Mouse (Mus musculus): ENCODE measurements around the gene Dnajc14. TPM values are rescaled to one million over a fixed set of nuclear protein-coding genes. Genes with fewer than 3 reads are reported as not detected.

The Dnajc14 gene
- total and polyA plus RNA-seq, 3 experiments, result 27.7 to 36.7 TPM; not detected in 1

GRCm38 (mm10) chr10:128793258-128793657 is 10.6 kb upstream of the Dnajc14 start:
- Histone ChIP-seq H3K9ac (ENCODE audit: control insufficient read depth, low read depth, low read length, poor library complexity, severe bottlenecking) (no peak overlapping the region), H3K27ac (ENCODE audit: control insufficient read depth, low read depth, low read length) (no peak overlapping the region; the same call in 1 of the 2 replicates), H3K79me2 (ENCODE audit: control insufficient read depth, insufficient read depth, low read length, poor library complexity) (no peaks in the 10 kb centered on the region), H3K27me3 (ENCODE audit: control insufficient read depth in 1 of 2, insufficient read depth in 2 of 2, low read length in 2 of 2) (no peaks in the 10 kb centered on the region), H3K4me1 (ENCODE audit: control insufficient read depth in 1 of 2, insufficient read depth in 2 of 2, low read length in 2 of 2) (peaks cover 0 to 7% of the 10 kb centered on the region in 2 experiments; a peak in 1 of 4 replicates), H3K4me3 (ENCODE audit: control insufficient read depth in 1 of 2, insufficient read depth in 1 of 2, low read depth in 2 of 2, low read length in 2 of 2) (no peak overlapping the region), H3K9me3 (replicated peaks; ENCODE audit: insufficient read depth, low read length) (no peaks in the 10 kb centered on the region), H3K36me3 (ENCODE audit: control insufficient read depth in 1 of 2, insufficient read depth in 2 of 2, low read length in 2 of 2) (peaks cover 0 to 5% of the 10 kb centered on the region in 2 experiments; a peak in 2 of 4 replicates)
- TF ChIP-seq TBP (IDR thresholded peaks at IDR 0.05; ENCODE audit: low read depth, low read length), result no peak
- no peak for TF ChIP-seq NELFE (IDR thresholded peaks at IDR 0.05; ENCODE audit: low read depth, low read length)
- peak in 1 of 2 experiments; percentile 27; a peak in 1 of 4 replicates for TF ChIP-seq EP300 (IDR thresholded peaks at IDR 0.05; ENCODE audit: low read depth in 1 of 2, low read length in 2 of 2)
- TF ChIP-seq MAFK (IDR thresholded peaks at IDR 0.05; ENCODE audit: borderline replicate concordance, low read depth, low read length), result peak; percentile 74; the same call in 1 of the 2 replicates
- peak; percentile 90 for TF ChIP-seq GABPA (IDR thresholded peaks at IDR 0.05; ENCODE audit: low read depth, low read length)
- DNase-seq (ENCODE audit: low read depth, low spot score), result peak; percentile 76

GRCm38 (mm10) chr10:128794391-128794790 is 9.5 kb upstream of the Dnajc14 start:
- TF ChIP-seq USF1 (IDR thresholded peaks at IDR 0.05; ENCODE audit: low read depth, low read length) (no peak), TBP (IDR thresholded peaks at IDR 0.05; ENCODE audit: low read depth, low read length) (no peak), MEF2A (IDR thresholded peaks at IDR 0.05; ENCODE audit: extremely low read depth, insufficient replicate concordance, low read depth, low read length, poor library complexity, severe bottlenecking) (no peak), ZNF384 (IDR thresholded peaks at IDR 0.05; ENCODE audit: low read depth, low read length) (no peak), TAL1 (IDR thresholded peaks at IDR 0.05; ENCODE audit: low read length) (no peak), POLR2A (IDR thresholded peaks at IDR 0.05; ENCODE audit: control insufficient read depth in 1 of 2, insufficient read depth in 1 of 2, low read depth in 1 of 2, low read length in 2 of 2, poor library complexity in 1 of 2) (no peak), CHD1 (IDR thresholded peaks at IDR 0.05; ENCODE audit: low read depth, low read length) (no peak), USF2 (IDR thresholded peaks at IDR 0.05; ENCODE audit: borderline replicate concordance in 1 of 2, insufficient read depth in 1 of 2, low read depth in 1 of 2, low read length in 2 of 2) (no peak)
- no peak overlapping the region for H3K27ac ChIP-seq (ENCODE audit: control insufficient read depth, low read depth, low read length)
- no peak overlapping the region for H3K9ac ChIP-seq (ENCODE audit: control insufficient read depth, low read depth, low read length, poor library complexity, severe bottlenecking)
- no peaks in the 10 kb centered on the region for H3K9me3 ChIP-seq (replicated peaks; ENCODE audit: insufficient read depth, low read length)
- no peak overlapping the region for H3K4me3 ChIP-seq (ENCODE audit: control insufficient read depth in 1 of 2, insufficient read depth in 1 of 2, low read depth in 2 of 2, low read length in 2 of 2)
- peaks cover 0 to 5% of the 10 kb centered on the region in 2 experiments; a peak in 2 of 4 replicates for H3K36me3 ChIP-seq (ENCODE audit: control insufficient read depth in 1 of 2, insufficient read depth in 2 of 2, low read length in 2 of 2)
- no peaks in the 10 kb centered on the region for H3K79me2 ChIP-seq (ENCODE audit: control insufficient read depth, insufficient read depth, low read length, poor library complexity)
- H3K4me1 ChIP-seq (ENCODE audit: control insufficient read depth in 1 of 2, insufficient read depth in 2 of 2, low read length in 2 of 2), result peaks cover 0 to 7% of the 10 kb centered on the region in 2 experiments; a peak in 1 of 4 replicates
- no peaks in the 10 kb centered on the region for H3K27me3 ChIP-seq (ENCODE audit: control insufficient read depth in 1 of 2, insufficient read depth in 2 of 2, low read length in 2 of 2)
- DNase-seq (ENCODE audit: low read depth, low spot score), result no peak

- no peak overlapping the region for H3K27ac ChIP-seq (ENCODE audit: control insufficient read depth, low read depth, low read length)
- no peaks in the 10 kb centered on the region for H3K27me3 ChIP-seq (ENCODE audit: control insufficient read depth in 1 of 2, insufficient read depth in 2 of 2, low read length in 2 of 2)
- H3K9me3 ChIP-seq (replicated peaks; ENCODE audit: insufficient read depth, low read length), result no peaks in the 10 kb centered on the region
- peaks cover 0 to 5% of the 10 kb centered on the region in 2 experiments; a peak in 2 of 4 replicates for H3K36me3 ChIP-seq (ENCODE audit: control insufficient read depth in 1 of 2, insufficient read depth in 2 of 2, low read length in 2 of 2)
- H3K9ac ChIP-seq (ENCODE audit: control insufficient read depth, low read depth, low read length, poor library complexity, severe bottlenecking), result no peak overlapping the region
- H3K4me1 ChIP-seq (ENCODE audit: control insufficient read depth in 1 of 2, insufficient read depth in 2 of 2, low read length in 2 of 2), result peaks cover 0 to 7% of the 10 kb centered on the region in 2 experiments; a peak in 1 of 4 replicates
- H3K4me3 ChIP-seq (ENCODE audit: control insufficient read depth in 1 of 2, insufficient read depth in 1 of 2, low read depth in 2 of 2, low read length in 2 of 2), result no peak overlapping the region
- no peaks in the 10 kb centered on the region for H3K79me2 ChIP-seq (ENCODE audit: control insufficient read depth, insufficient read depth, low read length, poor library complexity)
- no peak for DNase-seq (ENCODE audit: low read depth, low spot score)
- TF ChIP-seq NELFE (IDR thresholded peaks at IDR 0.05; ENCODE audit: low read depth, low read length) (no peak), POLR2A (IDR thresholded peaks at IDR 0.05; ENCODE audit: control insufficient read depth in 1 of 2, insufficient read depth in 1 of 2, low read depth in 1 of 2, low read length in 2 of 2, poor library complexity in 1 of 2) (no peak), ZC3H11A (IDR thresholded peaks at IDR 0.05; ENCODE audit: low read depth, low read length) (no peak), ZKSCAN1 (IDR thresholded peaks at IDR 0.05; ENCODE audit: low read depth, low read length) (no peak), BHLHE40 (IDR thresholded peaks at IDR 0.05; ENCODE audit: borderline replicate concordance, low read depth, low read length) (no peak), POLR2AphosphoS5 (IDR thresholded peaks at IDR 0.05; ENCODE audit: borderline replicate concordance, low read depth, low read length) (no peak), MYB (IDR thresholded peaks at IDR 0.05; ENCODE audit: low read depth, low read length) (no peak), UBTF (IDR thresholded peaks at IDR 0.05; ENCODE audit: borderline replicate concordance, insufficient read depth, low read depth, low read length) (no peak), HCFC1 (IDR thresholded peaks at IDR 0.05; ENCODE audit: low read depth, low read length) (no peak), GATA1 (IDR thresholded peaks at IDR 0.05; ENCODE audit: low read depth, low read length) (no peak), JUND (IDR thresholded peaks at IDR 0.05; ENCODE audit: low read depth, low read length) (no peak), KAT2A (conservative IDR thresholded peaks at IDR 0.05; ENCODE audit: low read depth, low read length) (no peak), CHD2 (IDR thresholded peaks at IDR 0.05; ENCODE audit: low read length) (no peak), ETS1 (IDR thresholded peaks at IDR 0.05; ENCODE audit: low read depth, low read length) (no peak), CTCF (IDR thresholded peaks at IDR 0.05 in 2 of 3, conservative IDR thresholded peaks at IDR 0.05 in 1 of 3; ENCODE audit: control insufficient read depth in 1 of 3, insufficient read depth in 1 of 3, low read depth in 2 of 3, low read length in 3 of 3, poor library complexity in 1 of 3, severe bottlenecking in 1 of 3) (no peak)
Measured at GRCm38 (mm10) chr10:128795581-128795980, 8.3 kb upstream of the Dnajc14 start.
